Mouse (Mus musculus): ENCODE results near the gene Smok3b. TPM values are rescaled to one million over a fixed set of nuclear protein-coding genes. Genes with fewer than 3 reads are reported as not detected.
"Not testable (repeated sequence)": the region's sequence is repeated elsewhere in the genome, so short reads cannot be mapped to it uniquely, and the experiment has no call there.

Smok3b gene
- not detected in 2 replicates for polyA plus RNA-seq (2015; fragmentation: Nextera tagmentation; extraction: Ambion mirVana)

DNA sequence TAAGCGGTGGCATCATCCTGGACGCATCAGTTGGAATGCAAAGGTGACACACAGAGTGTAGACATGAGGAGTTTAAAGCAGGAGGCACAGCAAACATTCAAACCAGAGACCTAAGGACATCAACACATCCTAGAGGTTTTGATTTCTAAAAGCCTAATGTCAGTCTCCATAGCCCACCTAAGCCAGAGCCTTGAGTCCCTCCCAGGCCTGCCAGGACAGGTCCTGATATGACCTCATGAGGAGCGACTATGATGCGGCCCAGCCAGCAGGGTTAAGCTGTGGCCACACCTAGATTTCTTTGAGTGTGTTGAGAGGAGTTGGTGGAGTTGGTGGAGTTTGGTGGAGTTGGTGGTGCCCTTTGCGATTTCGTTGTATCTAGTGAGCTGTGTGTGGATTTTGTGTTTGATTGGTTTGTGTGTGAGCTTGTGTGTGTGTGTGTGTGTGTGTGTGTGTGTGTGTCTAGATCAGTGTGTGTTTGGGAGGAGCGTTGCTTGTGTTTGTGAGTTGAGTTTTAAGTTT lies at the start of gene Smok3b, which contains the start of gene Smok3a:
Smok3b (plus strand) TSS at position 469 of the 519 bp plus-strand sequence.
Smok3a (plus strand) TSS at position 301 of the 519 bp plus-strand sequence.
- H3K4me3 ChIP-seq (replicated peaks); H3K36me3 ChIP-seq (replicated peaks); H3K4me1 ChIP-seq (replicated peaks); H3K9ac ChIP-seq; ATAC-seq (ENCODE audit: insufficient read depth); H3K4me2 ChIP-seq; H3K27ac ChIP-seq (replicated peaks); H3K9me3 ChIP-seq (replicated peaks); H3K27me3 ChIP-seq: not testable (repeated sequence)
- WGBS (ENCODE audit: insufficient replicate concordance): 62% methylated on average over 5 of the region's 7 CpGs

DNA sequence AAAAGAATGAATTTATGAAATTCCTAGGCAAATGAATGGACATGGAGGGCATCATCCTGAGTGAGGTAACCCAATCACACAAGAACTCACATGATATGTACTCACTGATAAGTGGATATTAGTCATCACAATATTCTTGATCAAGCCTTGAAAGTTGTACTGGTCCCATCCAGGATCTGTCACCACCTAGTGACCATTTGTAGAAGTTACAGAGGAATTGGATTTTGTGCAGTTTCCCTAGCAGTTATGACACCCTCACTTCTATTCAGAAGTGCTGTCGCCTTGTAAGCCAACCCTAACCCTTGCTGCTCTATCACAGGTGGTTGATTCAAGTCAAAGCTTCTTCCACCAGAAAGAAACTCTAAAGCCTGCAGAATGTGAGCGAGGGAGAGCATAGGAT lies 48.1 kb upstream of the Smok3b start:
- H3K27me3 ChIP-seq: no peaks in the 10 kb centered on the region
- H3K9ac ChIP-seq: no peak overlapping the region
- H3K9me3 ChIP-seq (replicated peaks): no peaks in the 10 kb centered on the region
- H3K4me3 ChIP-seq (replicated peaks): no peak overlapping the region
- no peaks in the 10 kb centered on the region for H3K36me3 ChIP-seq (replicated peaks)
- 48% methylated on average over 2 of the region's 2 CpGs for WGBS (ENCODE audit: insufficient replicate concordance)
- no peak overlapping the region for H3K27ac ChIP-seq (replicated peaks)
- no peak for ATAC-seq (ENCODE audit: insufficient read depth)
- H3K4me1 ChIP-seq (replicated peaks): no peaks in the 10 kb centered on the region
- no peak overlapping the region for H3K4me2 ChIP-seq

DNA sequence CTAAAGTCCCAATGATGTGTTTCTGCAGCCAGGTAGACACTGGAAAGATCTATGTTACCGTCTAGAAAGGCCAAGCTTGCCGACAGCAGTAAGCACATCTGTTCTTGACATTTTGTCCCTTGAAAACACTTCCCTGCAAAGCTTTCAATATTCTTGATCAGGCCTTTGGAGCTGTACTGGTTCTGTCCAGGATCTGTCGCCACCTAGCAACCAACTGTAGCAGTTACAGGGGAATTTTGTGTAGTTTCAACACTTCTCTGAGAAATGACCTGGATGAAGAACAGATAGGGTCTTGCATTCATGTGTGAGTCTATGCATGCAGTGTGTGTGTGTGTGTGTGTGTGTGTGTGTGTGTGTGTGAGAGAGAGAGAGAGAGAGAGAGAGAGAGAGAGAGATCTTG lies 47.5 kb upstream of the Smok3b start:
- Histone ChIP-seq H3K9me3 (replicated peaks) (no peaks in the 10 kb centered on the region), H3K4me3 (replicated peaks) (no peak overlapping the region), H3K9ac (no peak overlapping the region), H3K27me3 (no peaks in the 10 kb centered on the region), H3K4me2 (no peak overlapping the region), H3K27ac (replicated peaks) (no peak overlapping the region), H3K4me1 (replicated peaks) (no peaks in the 10 kb centered on the region), H3K36me3 (replicated peaks) (no peaks in the 10 kb centered on the region)
- WGBS (ENCODE audit: insufficient replicate concordance): 45% methylated on average over 3 of the region's 3 CpGs
- ATAC-seq (ENCODE audit: insufficient read depth): no peak

DNA sequence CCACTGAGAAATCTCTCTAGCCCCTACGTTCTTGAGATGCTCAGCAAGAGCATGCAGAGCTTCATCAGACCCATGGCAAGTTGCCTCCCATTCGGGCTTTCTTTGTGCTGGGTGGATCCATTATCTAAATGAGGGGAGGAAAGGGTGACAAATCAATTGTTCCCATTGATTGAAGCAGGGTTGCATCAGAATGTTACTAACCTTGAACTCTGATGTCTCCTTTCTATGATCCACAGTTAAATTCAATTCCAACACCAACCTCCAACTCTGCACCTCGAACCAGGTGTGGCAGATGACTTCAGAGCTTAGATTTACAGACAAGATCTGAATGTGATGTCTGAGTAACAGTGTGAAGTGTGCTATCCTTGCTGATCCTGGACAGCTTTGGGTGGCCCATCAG lies 46.5 kb upstream of the Smok3b start:
- no peak overlapping the region for H3K27ac ChIP-seq (replicated peaks)
- WGBS (ENCODE audit: insufficient replicate concordance): 32% methylated on average over 3 of the region's 3 CpGs
- ATAC-seq (ENCODE audit: insufficient read depth): no peak
- no peaks in the 10 kb centered on the region for H3K9me3 ChIP-seq (replicated peaks)
- H3K4me3 ChIP-seq (replicated peaks): no peak overlapping the region
- no peaks in the 10 kb centered on the region for H3K4me1 ChIP-seq (replicated peaks)
- H3K27me3 ChIP-seq: no peaks in the 10 kb centered on the region
- no peak overlapping the region for H3K9ac ChIP-seq
- no peaks in the 10 kb centered on the region for H3K36me3 ChIP-seq (replicated peaks)
- H3K4me2 ChIP-seq: no peak overlapping the region

DNA sequence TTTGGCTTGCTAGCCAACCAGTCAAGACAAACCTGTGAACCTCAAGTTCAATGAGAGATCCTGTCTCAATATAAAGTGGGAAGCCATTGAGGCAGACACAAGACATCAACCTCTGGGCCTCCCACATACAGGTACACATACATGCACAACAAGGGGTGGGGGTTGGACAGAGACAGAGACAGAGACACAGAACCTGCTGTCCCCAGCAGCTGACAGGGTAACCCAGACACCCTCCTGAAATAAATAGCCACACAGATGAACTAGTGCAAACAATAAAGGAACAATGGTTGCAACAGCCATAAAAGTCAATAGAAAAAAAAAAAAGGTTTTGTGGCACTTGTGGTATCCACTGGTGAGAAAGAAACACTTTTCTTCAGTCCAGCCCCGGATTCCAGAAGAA lies 45.8 kb upstream of the Smok3b start:
- Histone ChIP-seq H3K9ac (no peak overlapping the region), H3K27ac (replicated peaks) (0 out of 2 replicates have a peak overlapping the region, but pooled peaks have one; percentile 29), H3K9me3 (replicated peaks) (no peaks in the 10 kb centered on the region)

DNA sequence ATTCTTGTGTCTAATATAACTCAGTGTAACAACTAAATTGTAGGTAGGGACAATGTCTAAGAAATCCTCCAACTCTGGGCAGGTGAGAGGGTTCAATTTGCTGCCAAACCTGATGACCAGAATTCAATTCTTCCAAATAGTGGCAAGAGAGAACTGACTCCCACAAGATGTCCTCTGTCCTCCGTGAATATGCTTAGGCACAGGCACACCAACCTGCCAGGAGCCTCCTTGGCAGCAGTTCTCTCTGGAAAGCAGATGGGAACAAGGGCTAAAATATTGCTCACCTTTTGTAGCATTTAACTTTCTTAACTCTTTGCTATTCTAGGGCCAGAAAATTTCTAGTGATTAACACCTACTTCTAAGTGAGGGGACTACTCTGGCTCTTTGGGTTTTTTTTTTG lies 43.9 kb upstream of the Smok3b start:
- H3K9me3 ChIP-seq (replicated peaks): no peaks in the 10 kb centered on the region
- H3K36me3 ChIP-seq (replicated peaks): no peaks in the 10 kb centered on the region
- H3K4me2 ChIP-seq: no peak overlapping the region
- H3K9ac ChIP-seq: no peak overlapping the region
- no peaks in the 10 kb centered on the region for H3K27me3 ChIP-seq
- H3K4me1 ChIP-seq (replicated peaks): no peaks in the 10 kb centered on the region
- no peak overlapping the region for H3K27ac ChIP-seq (replicated peaks)
- ATAC-seq (ENCODE audit: insufficient read depth): no peak
- WGBS (ENCODE audit: insufficient replicate concordance): 36% methylated on average over 1 of the region's 1 CpGs
- H3K4me3 ChIP-seq (replicated peaks): no peak overlapping the region

More for the DNA sequence above, 45.8 kb upstream of the Smok3b start:
- H3K27me3 ChIP-seq: no peaks in the 10 kb centered on the region
- WGBS (ENCODE audit: insufficient replicate concordance): 16% methylated on average over 1 of the region's 1 CpGs
- no peaks in the 10 kb centered on the region for H3K4me1 ChIP-seq (replicated peaks)
- no peak overlapping the region for H3K4me3 ChIP-seq (replicated peaks)
- no peak for ATAC-seq (ENCODE audit: insufficient read depth)
- no peak overlapping the region for H3K4me2 ChIP-seq
- H3K36me3 ChIP-seq (replicated peaks): no peaks in the 10 kb centered on the region

DNA sequence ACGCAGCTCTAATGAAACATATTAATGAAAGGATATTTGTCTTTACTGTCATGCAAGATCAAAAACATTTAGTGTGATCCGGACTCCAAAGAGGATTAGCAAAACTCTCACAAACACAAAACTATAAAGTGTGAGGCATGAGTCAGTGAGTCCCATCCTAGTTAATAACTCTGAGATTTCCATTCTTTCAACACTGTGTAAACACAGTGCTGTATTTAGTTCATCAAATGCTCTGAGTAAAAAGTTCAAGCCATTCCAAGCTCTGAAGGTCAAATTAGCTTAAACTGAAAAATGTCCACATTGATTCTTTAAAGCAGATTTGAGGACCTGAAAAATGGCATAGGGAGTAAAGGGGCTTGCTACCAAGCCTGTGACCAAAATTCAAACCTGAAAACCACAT lies 42.1 kb upstream of the Smok3b start:
- H3K4me2 ChIP-seq: no peak overlapping the region
- no peaks in the 10 kb centered on the region for H3K27me3 ChIP-seq
- no peak overlapping the region for H3K9ac ChIP-seq
- no peaks in the 10 kb centered on the region for H3K9me3 ChIP-seq (replicated peaks)
- no peak overlapping the region for H3K4me3 ChIP-seq (replicated peaks)
- no peaks in the 10 kb centered on the region for H3K36me3 ChIP-seq (replicated peaks)
- no peak for ATAC-seq (ENCODE audit: insufficient read depth)
- WGBS (ENCODE audit: insufficient replicate concordance): 47% methylated on average over 2 of the region's 2 CpGs
- H3K4me1 ChIP-seq (replicated peaks): no peaks in the 10 kb centered on the region
- H3K27ac ChIP-seq (replicated peaks): no peak overlapping the region

DNA sequence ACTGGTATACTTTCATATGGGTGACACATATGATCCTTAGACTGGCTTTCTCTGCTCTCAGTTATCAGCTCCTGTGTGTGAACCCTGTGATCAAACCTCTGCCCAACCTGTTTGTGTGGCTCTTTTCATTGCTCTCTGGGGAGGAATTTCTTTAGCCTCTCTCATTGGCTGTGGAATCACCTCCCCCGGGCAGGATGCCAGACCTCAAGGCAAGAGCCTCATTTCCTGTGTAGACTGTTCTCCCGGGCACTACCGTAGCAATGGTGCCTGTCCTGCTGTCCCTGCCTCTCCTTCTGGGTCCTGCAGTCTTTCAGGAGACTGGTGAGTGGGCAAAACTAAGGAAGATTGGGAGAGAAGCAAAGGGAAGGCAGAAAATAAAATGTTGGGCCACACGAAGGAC lies 39.9 kb upstream of the Smok3b start, which contains the start of gene Azgp1:
Azgp1 (plus strand) TSS at position 221 of the 400 bp plus-strand sequence.
- Histone ChIP-seq H3K9ac (no peak within 1 kb of the TSS), H3K4me2 (no peak within 1 kb of the TSS), H3K4me1 (replicated peaks) (no peaks in the 10 kb centered on the region), H3K9me3 (replicated peaks) (no peaks in the 10 kb centered on the region), H3K4me3 (replicated peaks) (0 out of 2 replicates have a peak within 1 kb of the TSS, but pooled peaks have one; percentile 8), H3K27me3 (no peaks in the 10 kb centered on the region), H3K36me3 (replicated peaks) (no peaks in the 10 kb centered on the region), H3K27ac (replicated peaks) (no peak within 1 kb of the TSS)
- ATAC-seq (ENCODE audit: insufficient read depth): no peak
- WGBS (ENCODE audit: insufficient replicate concordance): 30% methylated on average over 4 of the region's 4 CpGs

DNA sequence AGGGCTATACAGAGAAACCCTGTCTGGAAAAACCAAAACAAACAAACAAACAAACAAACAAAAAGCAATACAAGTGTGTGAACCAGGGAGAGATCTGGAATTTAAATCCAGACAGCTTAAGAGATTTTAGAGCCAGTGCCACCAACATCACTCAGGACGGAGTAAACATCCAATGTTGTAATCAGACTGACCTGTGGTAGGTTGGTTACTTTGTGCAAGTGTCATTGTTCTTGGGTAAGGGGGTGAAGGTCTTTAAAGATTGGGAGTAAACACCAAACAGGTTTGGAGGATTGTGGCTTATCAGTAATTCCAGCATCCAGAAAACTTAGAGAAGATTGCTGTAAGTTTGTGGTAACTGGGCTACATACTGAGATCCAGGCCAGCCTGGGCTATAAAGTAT lies 34.9 kb upstream of the Smok3b start:
- Histone ChIP-seq H3K9ac (no peak overlapping the region), H3K27ac (replicated peaks) (no peak overlapping the region), H3K27me3 (no peaks in the 10 kb centered on the region), H3K4me3 (replicated peaks) (no peak overlapping the region), H3K36me3 (replicated peaks) (no peaks in the 10 kb centered on the region), H3K4me2 (no peak overlapping the region), H3K4me1 (replicated peaks) (no peaks in the 10 kb centered on the region), H3K9me3 (replicated peaks) (no peaks in the 10 kb centered on the region)
- WGBS (ENCODE audit: insufficient replicate concordance): 50% methylated on average over 1 of the region's 1 CpGs
- ATAC-seq (ENCODE audit: insufficient read depth): no peak

DNA sequence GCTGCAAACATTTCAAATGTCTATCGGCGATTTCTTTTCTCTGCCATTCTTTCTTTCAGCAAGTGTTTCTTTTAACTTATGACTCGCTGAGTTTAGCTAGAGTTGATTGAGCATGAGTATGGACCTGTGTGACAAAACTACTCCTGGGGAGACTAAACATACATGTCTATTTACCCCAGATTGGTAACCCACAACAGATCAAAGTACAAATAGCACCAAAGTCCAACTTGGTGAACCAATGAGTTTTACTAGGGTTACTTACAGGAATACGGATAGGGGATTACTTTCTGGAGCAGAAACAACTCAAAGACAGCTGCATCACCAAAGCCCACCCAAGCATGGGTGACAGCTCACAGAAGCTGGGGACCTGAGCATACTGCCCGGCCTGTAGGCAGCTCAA lies 11.8 kb upstream of the Smok3b start:
- Histone ChIP-seq H3K27me3 (no peaks in the 10 kb centered on the region), H3K27ac (replicated peaks) (no peak overlapping the region; the same call in 1 of the 2 replicates), H3K4me3 (replicated peaks) (no peak overlapping the region), H3K4me1 (replicated peaks) (0 out of 2 replicates have a peak, but pooled peaks cover 2% of the 10 kb centered on the region), H3K9me3 (replicated peaks) (no peaks in the 10 kb centered on the region), H3K4me2 (no peak overlapping the region), H3K36me3 (replicated peaks) (no peaks in the 10 kb centered on the region), H3K9ac (no peak overlapping the region)
- 59% methylated on average over 5 of the region's 5 CpGs for WGBS (ENCODE audit: insufficient replicate concordance)
- no peak; the same call in 1 of the 2 replicates for ATAC-seq (ENCODE audit: insufficient read depth)

DNA sequence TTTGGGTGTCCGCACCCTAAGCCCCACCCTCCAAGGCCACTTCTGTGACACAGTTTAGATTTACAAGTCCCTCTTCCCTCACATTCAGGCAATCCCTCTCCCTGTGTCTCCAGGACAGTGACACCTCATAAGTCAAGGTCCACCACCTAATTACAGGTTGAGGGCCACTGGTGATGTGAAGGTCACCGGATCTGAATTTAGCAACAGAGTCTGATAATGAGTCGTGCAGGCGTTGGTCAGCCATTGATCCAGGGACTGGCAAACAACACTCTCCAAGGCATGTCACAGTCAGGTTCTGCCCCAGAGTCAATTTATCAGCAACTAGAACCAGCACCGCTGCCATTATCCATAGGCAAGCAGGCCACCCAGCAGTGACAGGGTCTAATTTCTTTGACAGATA lies 8.8 kb upstream of the Smok3b start:
- H3K36me3 ChIP-seq (replicated peaks): no peaks in the 10 kb centered on the region
- no peaks in the 10 kb centered on the region for H3K9me3 ChIP-seq (replicated peaks)
- no peak overlapping the region for H3K9ac ChIP-seq
- no peak overlapping the region for H3K27ac ChIP-seq (replicated peaks)
- no peak overlapping the region for H3K4me2 ChIP-seq
- no peak overlapping the region for H3K4me3 ChIP-seq (replicated peaks)
- H3K27me3 ChIP-seq: no peaks in the 10 kb centered on the region
- peak; percentile 54; the same call in 1 of the 2 replicates for ATAC-seq (ENCODE audit: insufficient read depth)
- 62% methylated on average over 5 of the region's 5 CpGs for WGBS (ENCODE audit: insufficient replicate concordance)
- H3K4me1 ChIP-seq (replicated peaks): 0 out of 2 replicates have a peak, but pooled peaks cover 2% of the 10 kb centered on the region

DNA sequence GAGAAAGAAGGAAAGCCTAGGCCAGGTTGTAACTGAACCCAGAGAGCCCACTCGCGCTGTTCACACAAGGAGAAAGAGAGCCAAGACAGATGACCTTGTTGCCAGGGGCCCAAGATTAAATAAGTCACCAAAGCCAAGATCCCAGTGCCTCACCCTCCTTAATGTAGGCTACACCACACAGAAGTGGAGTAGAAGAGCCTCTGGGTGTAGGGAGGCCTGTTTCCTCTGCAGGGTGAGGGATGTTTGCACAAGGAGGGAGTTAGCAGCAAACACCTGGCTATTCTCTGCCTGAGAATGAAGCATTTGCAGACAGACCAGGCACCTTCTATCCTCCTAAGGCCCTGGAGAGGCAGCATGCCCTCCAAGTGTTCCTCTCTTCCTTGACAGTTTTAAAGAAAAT lies 4.7 kb upstream of the Smok3b start:
- H3K9ac ChIP-seq: no peak overlapping the region
- H3K4me2 ChIP-seq: no peak overlapping the region
- H3K36me3 ChIP-seq (replicated peaks): no peaks in the 10 kb centered on the region
- no peaks in the 10 kb centered on the region for H3K27me3 ChIP-seq
- H3K27ac ChIP-seq (replicated peaks): no peak overlapping the region
- no peaks in the 10 kb centered on the region for H3K9me3 ChIP-seq (replicated peaks)
- no peak for ATAC-seq (ENCODE audit: insufficient read depth)
- 76% methylated on average over 2 of the region's 2 CpGs for WGBS (ENCODE audit: insufficient replicate concordance)
- 0 out of 2 replicates have a peak, but pooled peaks cover 2% of the 10 kb centered on the region for H3K4me1 ChIP-seq (replicated peaks)
- no peak overlapping the region for H3K4me3 ChIP-seq (replicated peaks)

Measured in liver, embryonic 15.5 days (tissue).